Mouse (Mus musculus) embryonic fibroblast, embryonic 13.5 days (primary cell): ENCODE measurements around the gene Tspan4.

Experiments used
- CTCF ChIP-seq: IDR thresholded peaks from 2 replicates; pipeline ENCODE4 v1.5.1; 2011; ENCODE audit warnings: mild to moderate bottlenecking, control low read depth, low read length, moderate library complexity, borderline replicate concordance; ENCODE audit not compliant: insufficient read depth
- POLR2A ChIP-seq: IDR thresholded peaks from 2 replicates; pipeline ENCODE4 v1.6.1; 2011; ENCODE audit warnings: low read depth, mild to moderate bottlenecking, control low read depth, low read length, moderate library complexity

DNA sequence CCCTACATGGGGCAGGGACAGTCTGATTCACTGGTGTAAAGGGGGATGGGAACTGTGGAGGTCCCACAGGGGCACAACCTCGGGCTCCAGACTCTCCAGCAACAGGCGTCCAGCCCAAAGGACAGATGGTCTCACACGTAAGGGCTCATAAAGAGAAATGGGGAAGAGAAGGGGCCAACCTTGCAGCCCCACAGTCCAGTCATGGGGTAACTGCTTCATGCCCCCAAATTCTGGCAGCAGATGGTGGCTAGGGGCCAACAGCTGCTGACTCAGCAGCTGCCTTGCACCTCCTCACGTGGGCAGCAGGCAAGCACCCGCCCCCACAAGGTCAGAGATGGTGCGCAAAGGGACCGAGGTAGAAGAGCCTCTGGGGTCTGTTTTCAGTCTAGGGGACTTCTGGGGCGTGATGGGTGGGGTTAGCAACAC is 42.8 kb upstream of the Tspan4 start:
- TF ChIP-seq CTCF, result no peak
- no peak for TF ChIP-seq POLR2A
